In genomic region chr9:121195106-121195505, GRCm38 (mm10) we compare ENCODE assay signal across 18 mouse cellular contexts.
"Had no signal": no experiment of that assay in that cellular context is flagged by ENCODE, and none has a peak within 500 bp of the region (broad histone marks: within the 10 kb centered on the region; RNA-seq: fewer than 3 reads in every experiment).

No protein-coding gene starts in this region.

- DNase-seq: liver, postnatal 0 days; lung, adult 2 months; lung, postnatal 14 days; lung, postnatal 36 days; midbrain, embryonic 14.5 days; right cerebral cortex, postnatal 14 days; thymus, adult 2 months; thymus, postnatal 14 days; thymus, postnatal 36 days had no signal

- H3K27ac ChIP-seq: liver, embryonic 15.5 days; lung, embryonic 15.5 days; macrophage; midbrain, embryonic 12.5 days; neural tube, embryonic 12.5 days; stomach, embryonic 15.5 days; stomach, postnatal 0 days had no signal

- H3K4me3 ChIP-seq: liver, embryonic 15.5 days; lung, embryonic 15.5 days; megakaryocyte, embryonic 14.5 days; midbrain, embryonic 12.5 days; neural tube, embryonic 12.5 days; stomach, embryonic 15.5 days had no signal

- H3K4me1 ChIP-seq: liver, embryonic 15.5 days; lung, embryonic 15.5 days; megakaryocyte, embryonic 14.5 days; midbrain, embryonic 12.5 days; neural tube, embryonic 12.5 days; stomach, embryonic 15.5 days had no signal

- H3K36me3 ChIP-seq: liver, embryonic 15.5 days; stomach, embryonic 15.5 days had no signal

- H3K27me3 ChIP-seq: liver, embryonic 15.5 days; lung, embryonic 15.5 days; megakaryocyte, embryonic 14.5 days; midbrain, embryonic 12.5 days; neural tube, embryonic 12.5 days; stomach, embryonic 15.5 days had no signal

- H3K4me2 ChIP-seq: liver, embryonic 15.5 days; lung, embryonic 15.5 days; midbrain, embryonic 12.5 days; neural tube, embryonic 12.5 days; stomach, embryonic 15.5 days had no signal

- H3K9me3 ChIP-seq: stomach, embryonic 15.5 days had no signal

- H3K9ac ChIP-seq: liver, embryonic 15.5 days; liver, postnatal 0 days; lung, embryonic 15.5 days; midbrain, embryonic 12.5 days; neural tube, embryonic 12.5 days; stomach, embryonic 15.5 days had no signal

- ATAC-seq: liver, postnatal 0 days; lung, postnatal 0 days had no signal
